Mouse (Mus musculus) spleen, postnatal 36 days (tissue): ENCODE data around the gene Zfp574.
"Not testable (repeated sequence)": the region's sequence is repeated elsewhere in the genome, so short reads cannot be mapped to it uniquely, and the experiment has no call there.

Source experiments
- DNase-seq, 2 experiments: peaks; one replicate each; pipeline ENCODE4 v3.0.0; 2022; ENCODE audit warnings: low spot score in 2 of 2, mixed read lengths in 1 of 2

Zfp574 gene

GRCm38 (mm10) chr7:25071979-25072715, at the start of gene Zfp574, which contains the start of gene Grik5:
Gene Zfp574 (plus strand): TSS chr7:25072567.
Gene Grik5 (minus strand): TSS chr7:25072346.
- no peak for DNase-seq

GRCm38 (mm10) chr7:25025855-25026439, 46.4 kb upstream of the Zfp574 start:
- no peak for DNase-seq

- DNase-seq: no peak
Observed at GRCm38 (mm10) chr7:25026452-25026851, 45.9 kb upstream of the Zfp574 start.

- peak; percentile 58 to 59 for DNase-seq
Observed at GRCm38 (mm10) chr7:25030032-25030753, 42.2 kb upstream of the Zfp574 start.

GRCm38 (mm10) chr7:25031528-25031927, 40.8 kb upstream of the Zfp574 start:
- DNase-seq: no peak

GRCm38 (mm10) chr7:25034796-25035195, 37.6 kb upstream of the Zfp574 start:
- DNase-seq: no peak

- peak; percentile 20 to 47 for DNase-seq
Observed at GRCm38 (mm10) chr7:25035916-25036315, 36.5 kb upstream of the Zfp574 start.

- DNase-seq: no peak
Observed at GRCm38 (mm10) chr7:25041921-25042320, 30.4 kb upstream of the Zfp574 start.

GRCm38 (mm10) chr7:25044599-25044998, 27.8 kb upstream of the Zfp574 start:
- not testable (repeated sequence) for DNase-seq

GRCm38 (mm10) chr7:25047363-25047762, 25.0 kb upstream of the Zfp574 start:
- DNase-seq: no peak

- no peak for DNase-seq
Observed at GRCm38 (mm10) chr7:25049295-25049930, 23.0 kb upstream of the Zfp574 start.

- DNase-seq: no peak
Observed at GRCm38 (mm10) chr7:25052587-25052986, 19.8 kb upstream of the Zfp574 start.

GRCm38 (mm10) chr7:25056951-25057350, 15.4 kb upstream of the Zfp574 start:
- no peak for DNase-seq

- DNase-seq: no peak
Observed at GRCm38 (mm10) chr7:25057888-25058287, 14.5 kb upstream of the Zfp574 start.

- no peak for DNase-seq
Observed at GRCm38 (mm10) chr7:25058394-25058793, 14.0 kb upstream of the Zfp574 start.

GRCm38 (mm10) chr7:25058836-25059235, 13.5 kb upstream of the Zfp574 start:
- no peak for DNase-seq

- no peak for DNase-seq
Observed at GRCm38 (mm10) chr7:25063346-25063745, 9.0 kb upstream of the Zfp574 start.

GRCm38 (mm10) chr7:25063900-25064299, 8.5 kb upstream of the Zfp574 start:
- DNase-seq: no peak

GRCm38 (mm10) chr7:25067338-25067737, 5.0 kb upstream of the Zfp574 start:
- DNase-seq: no peak

GRCm38 (mm10) chr7:25067909-25068656, 4.3 kb upstream of the Zfp574 start:
- no peak for DNase-seq

GRCm38 (mm10) chr7:25068724-25069123, 3.6 kb upstream of the Zfp574 start:
- DNase-seq: no peak
